Mouse (Mus musculus): ENCODE measurements at regions not wholly inside any gene's neighbourhood (a gene's known extent, or its start where the extent isn't known, plus 50 kb on each side); places are given as distances from the start of the nearest gene placed in this dataset.
"Not testable (repeated sequence)": the region's sequence is repeated elsewhere in the genome, so short reads cannot be mapped to it uniquely, and the experiment has no call there.

- Histone ChIP-seq H3K27ac (no peak overlapping the region), H3K9me3 (no peaks in the 10 kb centered on the region), H3K4me3 (no peak overlapping the region), H3K4me1 (no peaks in the 10 kb centered on the region), H3K36me3 (replicated peaks) (no peaks in the 10 kb centered on the region), H3K27me3 (ENCODE audit: poor library complexity, severe bottlenecking) (no peaks in the 10 kb centered on the region)
- no peak for DNase-seq (ENCODE audit: extremely low spot score, low spot score)
- WGBS: 72% methylated on average over 5 of the region's 5 CpGs
Observed at GRCm38 (mm10) chr11:92228855-92229254, 651.5 kb upstream of the Kif2b start.

- 73% methylated on average over 1 of the region's 1 CpGs for WGBS
Observed at GRCm38 (mm10) chr11:92208980-92209548, 631.7 kb upstream of the Kif2b start.

GRCm38 (mm10) chr11:92178393-92178792, 601.0 kb upstream of the Kif2b start:
- H3K4me1 ChIP-seq; H3K9me3 ChIP-seq; H3K27ac ChIP-seq; H3K36me3 ChIP-seq (replicated peaks); DNase-seq (ENCODE audit: extremely low spot score, low spot score); H3K27me3 ChIP-seq (ENCODE audit: poor library complexity, severe bottlenecking); H3K4me3 ChIP-seq: not testable (repeated sequence)
- WGBS: 79% methylated on average over 3 of the region's 3 CpGs

More at GRCm38 (mm10) chr11:92208980-92209548, 631.7 kb upstream of the Kif2b start:
- Histone ChIP-seq H3K27me3 (ENCODE audit: poor library complexity, severe bottlenecking) (no peaks in the 10 kb centered on the region), H3K27ac (no peak overlapping the region), H3K4me1 (no peaks in the 10 kb centered on the region), H3K9me3 (no peaks in the 10 kb centered on the region), H3K4me3 (no peak overlapping the region), H3K36me3 (replicated peaks) (no peaks in the 10 kb centered on the region)
- no peak for DNase-seq (ENCODE audit: extremely low spot score, low spot score)

GRCm38 (mm10) chr11:92153124-92153523, 575.8 kb upstream of the Kif2b start:
- Histone ChIP-seq H3K4me1 (no peaks in the 10 kb centered on the region), H3K4me3 (no peak overlapping the region), H3K27ac (no peak overlapping the region), H3K27me3 (ENCODE audit: poor library complexity, severe bottlenecking) (no peaks in the 10 kb centered on the region), H3K9me3 (no peaks in the 10 kb centered on the region), H3K36me3 (replicated peaks) (no peaks in the 10 kb centered on the region)
- no peak for DNase-seq (ENCODE audit: extremely low spot score, low spot score)

GRCm38 (mm10) chr11:92135677-92136076, 558.3 kb upstream of the Kif2b start:
- WGBS: 53% methylated on average over 1 of the region's 1 CpGs

DNA sequence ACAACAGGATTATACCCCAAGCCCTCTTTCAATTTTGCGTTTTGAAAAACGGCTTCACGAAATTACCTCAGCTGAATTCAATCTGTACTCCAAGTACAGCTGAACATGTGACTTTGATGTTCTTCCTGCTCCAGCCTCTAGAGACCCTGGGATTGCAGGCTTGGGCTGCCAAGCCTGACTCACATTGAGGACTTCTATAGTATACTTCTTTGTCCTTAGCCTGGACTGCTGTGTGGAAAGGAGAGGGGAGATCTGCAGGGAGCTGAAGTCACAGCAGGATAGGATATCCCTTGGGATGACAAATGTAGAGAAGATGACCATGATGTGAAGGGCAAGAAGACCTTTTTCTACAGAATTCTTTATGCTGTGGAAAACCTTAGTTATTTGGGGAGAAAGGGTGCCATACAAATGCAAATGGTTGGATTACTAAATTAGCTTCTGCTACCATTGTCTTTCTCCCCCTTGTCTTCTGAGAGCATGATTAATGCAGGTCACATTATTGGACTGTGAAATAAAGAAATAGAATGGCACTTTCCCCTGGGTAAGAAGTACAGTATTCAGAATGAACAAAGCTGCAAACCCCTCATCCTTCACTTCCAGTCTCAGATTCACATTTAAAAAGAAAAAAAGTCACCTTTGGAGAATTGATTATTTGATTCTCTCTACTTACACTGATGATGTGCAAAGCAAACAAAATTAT, 557.7 kb upstream of the Kif2b start:
- Histone ChIP-seq H3K27me3 (ENCODE audit: poor library complexity, severe bottlenecking) (no peaks in the 10 kb centered on the region), H3K4me3 (no peak overlapping the region), H3K9me3 (no peaks in the 10 kb centered on the region), H3K4me1 (peaks cover 10% of the 10 kb centered on the region), H3K36me3 (replicated peaks) (no peaks in the 10 kb centered on the region), H3K27ac (0 out of 2 replicates have a peak overlapping the region, but pooled peaks have one; percentile 11)
- WGBS: 56% methylated on average over 3 of the region's 3 CpGs
- DNase-seq (ENCODE audit: extremely low spot score, low spot score): no peak

More at GRCm38 (mm10) chr11:92135677-92136076, 558.3 kb upstream of the Kif2b start:
- H3K4me1 ChIP-seq: peaks cover 10% of the 10 kb centered on the region
- no peaks in the 10 kb centered on the region for H3K27me3 ChIP-seq (ENCODE audit: poor library complexity, severe bottlenecking)
- no peaks in the 10 kb centered on the region for H3K9me3 ChIP-seq
- no peaks in the 10 kb centered on the region for H3K36me3 ChIP-seq (replicated peaks)
- no peak for DNase-seq (ENCODE audit: extremely low spot score, low spot score)
- H3K27ac ChIP-seq: no peak overlapping the region
- H3K4me3 ChIP-seq: no peak overlapping the region

GRCm38 (mm10) chr11:92084766-92085165, 507.4 kb upstream of the Kif2b start:
- Histone ChIP-seq H3K36me3 (replicated peaks) (no peaks in the 10 kb centered on the region), H3K4me1 (no peaks in the 10 kb centered on the region), H3K4me3 (no peak overlapping the region), H3K27ac (no peak overlapping the region), H3K9me3 (no peaks in the 10 kb centered on the region), H3K27me3 (ENCODE audit: poor library complexity, severe bottlenecking) (no peaks in the 10 kb centered on the region)
- DNase-seq (ENCODE audit: extremely low spot score, low spot score): no peak
- 85% methylated on average over 2 of the region's 2 CpGs for WGBS

- Histone ChIP-seq H3K4me3 (no peak overlapping the region), H3K27me3 (ENCODE audit: poor library complexity, severe bottlenecking) (no peaks in the 10 kb centered on the region), H3K4me1 (no peaks in the 10 kb centered on the region), H3K9me3 (no peaks in the 10 kb centered on the region), H3K36me3 (replicated peaks) (no peaks in the 10 kb centered on the region), H3K27ac (no peak overlapping the region)
- 16% methylated on average over 2 of the region's 2 CpGs for WGBS
- no peak for DNase-seq (ENCODE audit: extremely low spot score, low spot score)
Observed at GRCm38 (mm10) chr11:92041695-92042094, 464.3 kb upstream of the Kif2b start.

GRCm38 (mm10) chr11:92040161-92040560, 462.8 kb upstream of the Kif2b start:
- 80% methylated on average over 1 of the region's 1 CpGs for WGBS
- no peaks in the 10 kb centered on the region for H3K36me3 ChIP-seq (replicated peaks)

DNA sequence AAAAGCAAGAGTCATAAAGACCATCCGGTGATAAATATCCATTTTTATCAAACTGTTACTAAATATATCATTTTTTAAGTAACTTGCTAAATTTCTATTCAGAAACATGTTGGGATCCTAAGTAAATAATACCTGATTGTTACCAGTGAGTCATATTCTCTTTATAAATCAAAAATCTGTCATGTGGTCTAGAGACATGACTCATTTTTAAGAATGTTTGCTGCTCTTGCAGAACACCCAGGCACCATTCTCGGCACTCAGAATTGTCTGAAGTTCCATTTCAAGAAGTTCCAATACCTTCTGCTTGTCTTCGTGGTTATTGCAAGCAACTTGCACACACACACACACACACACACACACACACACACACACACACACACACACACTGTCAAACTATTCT, 441.1 kb upstream of the Kif2b start:
- no peaks in the 10 kb centered on the region for H3K4me1 ChIP-seq
- H3K4me3 ChIP-seq: no peak overlapping the region
- no peaks in the 10 kb centered on the region for H3K9me3 ChIP-seq
- no peak for DNase-seq (ENCODE audit: extremely low spot score, low spot score)
- whole genome bisulfite sequencing: 86% methylated on average over 3 of the region's 3 CpGs
- H3K36me3 ChIP-seq (replicated peaks): no peaks in the 10 kb centered on the region
- H3K27ac ChIP-seq: no peak overlapping the region
- H3K27me3 ChIP-seq (ENCODE audit: poor library complexity, severe bottlenecking): no peaks in the 10 kb centered on the region

More at GRCm38 (mm10) chr11:92040161-92040560, 462.8 kb upstream of the Kif2b start:
- H3K27me3 ChIP-seq (ENCODE audit: poor library complexity, severe bottlenecking): no peaks in the 10 kb centered on the region
- no peaks in the 10 kb centered on the region for H3K9me3 ChIP-seq
- H3K4me3 ChIP-seq: no peak overlapping the region
- DNase-seq (ENCODE audit: extremely low spot score, low spot score): no peak
- no peak overlapping the region for H3K27ac ChIP-seq
- no peaks in the 10 kb centered on the region for H3K4me1 ChIP-seq

DNA sequence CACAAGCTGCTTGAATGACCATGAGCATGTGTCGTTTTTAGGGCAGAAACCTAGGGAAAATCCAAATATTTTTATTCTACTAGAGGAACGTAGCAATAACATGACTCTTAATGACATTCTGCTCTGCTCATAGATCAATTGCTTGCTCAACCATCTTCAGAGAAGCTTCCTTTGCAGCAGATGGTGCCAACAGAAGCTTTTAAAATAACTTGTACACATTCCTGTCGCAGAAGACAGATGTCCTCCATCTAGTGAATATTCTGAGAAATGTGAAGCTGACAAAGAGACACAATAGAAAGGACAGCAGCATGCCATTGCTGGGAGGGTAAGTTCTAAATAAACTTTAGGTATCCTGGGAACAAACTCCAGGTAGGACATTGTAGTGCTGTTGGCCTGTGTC, 433.9 kb upstream of the Kif2b start:
- Histone ChIP-seq H3K4me1 (no peaks in the 10 kb centered on the region), H3K36me3 (replicated peaks) (no peaks in the 10 kb centered on the region), H3K9me3 (no peaks in the 10 kb centered on the region), H3K4me3 (no peak overlapping the region), H3K27me3 (ENCODE audit: poor library complexity, severe bottlenecking) (no peaks in the 10 kb centered on the region), H3K27ac (no peak overlapping the region)
- DNase-seq (ENCODE audit: extremely low spot score, low spot score): no peak
- WGBS: 85% methylated on average over 3 of the region's 3 CpGs

GRCm38 (mm10) chr11:91995524-91995923, 418.2 kb upstream of the Kif2b start:
- Histone ChIP-seq H3K4me3 (no peak overlapping the region), H3K4me1 (peaks cover 10% of the 10 kb centered on the region), H3K9me3 (no peaks in the 10 kb centered on the region), H3K36me3 (replicated peaks) (no peaks in the 10 kb centered on the region), H3K27ac (no peak overlapping the region), H3K27me3 (ENCODE audit: poor library complexity, severe bottlenecking) (no peaks in the 10 kb centered on the region)
- 86% methylated on average over 2 of the region's 2 CpGs for WGBS
- no peak for DNase-seq (ENCODE audit: extremely low spot score, low spot score)

DNA sequence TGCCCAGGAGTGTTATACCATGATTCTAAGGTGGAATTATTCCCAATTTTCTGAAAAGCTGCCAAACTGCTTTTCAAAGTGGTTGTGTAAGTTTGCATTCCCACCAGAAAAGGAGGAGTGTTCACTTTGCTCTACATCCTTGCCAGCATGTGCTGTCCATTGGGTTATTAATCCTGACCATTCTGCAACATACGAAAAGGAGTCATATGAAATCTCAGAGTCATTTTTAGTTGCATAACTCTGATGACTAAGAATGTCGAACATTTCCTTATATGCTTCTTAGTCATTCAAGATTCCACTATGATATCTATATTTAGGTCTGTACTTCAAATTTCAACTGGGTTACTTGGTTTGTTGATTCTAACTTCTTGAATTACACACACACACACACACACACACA, 392.2 kb upstream of the Kif2b start:
- WGBS: 90% methylated on average over 2 of the region's 2 CpGs
- H3K9me3 ChIP-seq: no peaks in the 10 kb centered on the region
- H3K36me3 ChIP-seq (replicated peaks): no peaks in the 10 kb centered on the region
- DNase-seq (ENCODE audit: extremely low spot score, low spot score): no peak
- H3K4me1 ChIP-seq: no peaks in the 10 kb centered on the region
- no peak overlapping the region for H3K4me3 ChIP-seq
- no peak overlapping the region for H3K27ac ChIP-seq
- H3K27me3 ChIP-seq (ENCODE audit: poor library complexity, severe bottlenecking): no peaks in the 10 kb centered on the region

Measured in forebrain, embryonic 10.5 days (tissue).